Mouse (Mus musculus) ES-CJ7 (cell line): ENCODE measurements around the gene Lss.

ENCODE experiments used
- DNase-seq: peaks from one replicate; pipeline ENCODE4 v3.0.0; 2011; ENCODE audit warnings: low read depth, low spot score

Gene Lss

DNA sequence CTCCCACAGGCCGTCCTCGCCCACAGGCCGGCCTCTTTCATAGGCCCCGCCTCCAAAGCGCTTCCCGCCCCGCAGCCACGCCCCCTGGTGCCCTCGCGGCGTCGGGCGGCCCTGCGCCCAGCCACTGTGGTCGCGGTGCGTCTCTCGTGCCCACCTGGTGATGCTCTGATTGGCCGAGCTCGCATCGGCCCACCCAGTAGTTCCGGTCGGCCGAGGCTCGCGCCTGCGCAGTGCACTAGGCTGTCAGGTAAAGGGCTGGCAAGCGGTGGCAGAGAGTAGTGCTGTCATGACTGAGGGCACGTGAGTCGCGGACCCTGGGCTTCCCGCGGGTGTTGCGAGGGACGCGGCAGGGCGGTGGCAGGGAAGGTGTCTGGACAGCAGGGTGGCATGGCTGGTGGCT is at the start of gene Lss:
Lss (plus strand) TSS at position 214 of the 400 bp plus-strand sequence.
- peak; percentile 98 for DNase-seq

DNA sequence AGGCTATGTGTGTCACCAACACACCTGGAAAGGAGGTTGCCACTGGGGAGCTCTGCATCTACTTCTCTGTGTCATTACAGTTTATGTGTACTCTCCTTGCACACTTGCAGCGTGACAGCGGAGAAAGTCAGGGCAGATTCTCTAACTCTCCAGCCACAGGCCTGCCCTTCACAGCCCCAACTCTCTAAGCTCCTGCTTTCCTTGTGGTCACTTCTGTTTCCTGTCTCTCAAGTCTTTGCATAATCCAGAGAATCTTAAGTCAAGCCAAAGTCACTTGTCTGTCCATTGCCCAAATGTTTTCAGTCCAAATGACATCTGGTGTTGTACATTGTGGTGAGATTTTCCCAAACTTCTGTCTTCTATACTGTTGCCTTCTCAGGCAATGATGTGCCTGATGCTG is 45.1 kb upstream of the Lss start:
- no peak for DNase-seq

GRCm38 (mm10) chr10:76488265-76488664 is 43.1 kb upstream of the Lss start:
- DNase-seq = no peak

- no peak for DNase-seq
Observed at GRCm38 (mm10) chr10:76489205-76489604, 42.2 kb upstream of the Lss start.

DNA sequence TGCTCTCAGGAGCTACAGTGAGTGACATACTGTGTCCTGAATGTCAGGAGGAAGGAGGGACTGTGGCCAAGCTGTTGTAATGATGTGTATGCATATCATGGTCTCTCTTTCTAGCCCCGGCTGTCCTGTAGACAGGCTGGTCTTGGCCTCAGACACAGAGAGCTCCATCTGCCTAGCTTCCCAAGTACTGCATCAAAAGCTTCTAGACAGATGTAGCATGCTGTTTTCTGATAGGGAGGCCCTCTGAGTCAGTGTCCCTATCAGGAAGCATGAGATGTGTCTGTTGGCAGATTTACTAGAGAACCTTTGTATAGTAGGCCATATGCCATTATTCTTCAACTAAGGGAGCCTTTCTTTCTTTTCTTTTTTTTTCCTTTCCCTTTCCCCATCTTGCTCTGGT is 37.9 kb upstream of the Lss start:
- peak; percentile 33 for DNase-seq

DNA sequence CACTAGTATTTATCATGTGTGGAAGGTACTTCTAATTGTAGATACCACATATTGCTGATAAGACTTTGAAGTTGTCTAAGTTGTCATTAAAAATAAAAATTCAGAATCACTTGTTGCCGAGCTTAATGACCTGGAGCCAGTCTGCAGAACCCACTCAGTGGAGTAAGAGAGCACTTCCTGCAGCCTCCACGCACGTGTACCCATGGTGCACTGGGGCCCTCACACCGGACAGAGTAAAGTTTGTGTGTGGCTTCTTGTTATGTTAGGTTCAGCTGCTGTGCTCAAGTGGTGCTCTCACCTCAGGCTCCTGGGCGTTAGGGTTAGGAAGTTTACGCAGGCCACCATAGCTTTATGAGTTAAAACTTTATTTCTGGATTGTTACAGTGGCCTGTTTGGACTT is 35.9 kb upstream of the Lss start:
- no peak for DNase-seq

GRCm38 (mm10) chr10:76496366-76496765 is 35.0 kb upstream of the Lss start:
- DNase-seq = no peak

DNA sequence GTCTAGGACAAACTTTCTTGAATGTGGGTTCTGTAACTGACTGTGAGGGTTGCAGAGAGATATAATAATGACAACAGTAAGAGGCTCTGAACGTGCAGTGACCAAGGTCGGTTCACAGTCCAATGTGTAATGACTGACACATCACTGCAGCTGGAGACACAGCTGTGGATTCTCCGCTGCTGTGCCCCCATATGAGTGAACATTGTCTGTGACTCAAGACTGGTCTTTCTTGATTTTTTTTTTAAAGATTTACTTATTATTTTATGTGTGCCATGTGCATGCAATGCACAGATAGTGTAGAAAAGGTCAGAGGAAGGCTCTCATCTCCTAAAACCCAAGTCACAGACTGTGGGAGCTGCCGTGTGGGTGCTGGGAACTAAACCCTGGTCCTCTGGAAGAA is 33.9 kb upstream of the Lss start:
- no peak for DNase-seq

DNA sequence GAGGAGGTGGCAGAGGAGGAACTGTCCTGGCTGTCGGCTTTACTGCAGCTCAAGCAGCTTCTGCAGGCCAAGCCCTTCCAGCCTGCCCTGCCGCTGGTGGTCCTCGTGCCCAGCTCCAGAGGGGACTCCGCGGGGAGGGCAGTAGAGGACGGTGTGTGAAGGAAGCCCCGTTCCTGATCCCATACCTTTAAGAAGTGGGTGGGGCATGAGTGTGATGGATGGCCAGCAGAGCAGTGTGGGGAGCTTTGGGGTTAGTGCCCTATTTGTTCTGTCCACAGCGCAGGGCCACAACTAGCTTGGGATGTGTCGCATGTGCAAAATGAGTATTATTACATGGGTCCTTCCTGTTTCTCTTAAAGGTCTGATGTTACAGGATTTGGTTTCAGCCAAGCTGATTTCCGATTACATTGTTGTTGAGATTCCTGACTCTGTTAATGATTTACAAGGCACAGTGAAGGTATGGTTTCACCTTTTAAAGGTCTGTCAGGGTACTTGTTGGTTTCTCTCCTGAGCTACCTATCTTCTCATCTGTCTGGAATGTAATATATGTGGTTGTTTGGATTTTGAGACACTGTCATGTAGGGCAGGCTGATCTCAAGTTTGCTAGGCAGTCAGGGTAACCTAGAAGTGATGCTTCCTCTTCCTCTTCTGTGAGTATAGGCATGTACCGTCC is 27.0 kb upstream of the Lss start:
- no peak for DNase-seq

DNA sequence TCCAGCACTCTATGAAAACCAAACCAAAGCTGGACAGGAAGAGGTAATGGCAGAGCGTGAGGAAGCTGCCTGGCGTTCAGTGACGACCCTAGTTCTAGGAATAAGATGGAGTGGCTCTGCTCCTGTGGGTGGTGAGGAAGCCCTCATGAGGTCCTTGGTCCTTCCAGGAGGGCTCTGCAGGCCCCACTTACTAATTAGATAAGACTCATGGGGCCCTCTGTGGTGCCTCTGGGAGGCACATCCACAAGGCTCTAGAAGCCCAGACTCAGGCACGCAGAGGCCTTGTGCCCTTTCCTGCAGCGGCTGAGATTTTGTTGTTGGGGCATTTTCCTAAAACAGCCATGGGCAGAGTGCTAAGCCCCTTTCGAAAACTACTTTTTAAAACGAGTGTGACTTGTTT is 25.5 kb upstream of the Lss start:
- DNase-seq = no peak

DNA sequence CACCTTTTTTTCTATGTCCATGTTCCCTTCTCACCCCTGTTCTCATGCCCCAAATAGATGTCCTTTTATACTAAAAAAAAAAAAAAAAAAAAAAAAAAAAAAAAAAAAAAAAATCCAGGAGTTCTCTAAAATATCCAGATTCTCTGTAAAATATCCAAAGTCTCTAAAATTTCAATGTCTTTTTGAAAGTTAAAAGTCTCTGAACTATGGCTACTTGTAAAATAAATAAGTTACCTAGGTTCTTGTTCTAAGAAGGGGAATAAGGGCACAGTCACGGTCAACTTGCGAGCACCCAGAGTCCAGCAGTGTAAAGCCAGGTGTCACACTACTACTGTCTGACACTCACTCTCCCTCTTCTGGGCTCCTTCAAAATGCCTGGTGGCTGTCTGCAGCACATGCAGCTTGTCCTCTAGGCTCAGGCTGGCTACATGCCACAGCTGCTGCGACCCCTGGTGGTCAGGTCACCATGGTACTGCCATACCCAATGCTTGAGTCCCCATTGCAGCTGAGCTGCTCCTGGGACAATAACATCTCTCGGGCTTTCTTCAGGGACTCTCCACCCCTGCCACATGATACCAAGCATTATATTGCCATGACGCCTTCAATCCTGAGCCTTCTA is 18.3 kb upstream of the Lss start:
- peak; percentile 94 for DNase-seq

DNA sequence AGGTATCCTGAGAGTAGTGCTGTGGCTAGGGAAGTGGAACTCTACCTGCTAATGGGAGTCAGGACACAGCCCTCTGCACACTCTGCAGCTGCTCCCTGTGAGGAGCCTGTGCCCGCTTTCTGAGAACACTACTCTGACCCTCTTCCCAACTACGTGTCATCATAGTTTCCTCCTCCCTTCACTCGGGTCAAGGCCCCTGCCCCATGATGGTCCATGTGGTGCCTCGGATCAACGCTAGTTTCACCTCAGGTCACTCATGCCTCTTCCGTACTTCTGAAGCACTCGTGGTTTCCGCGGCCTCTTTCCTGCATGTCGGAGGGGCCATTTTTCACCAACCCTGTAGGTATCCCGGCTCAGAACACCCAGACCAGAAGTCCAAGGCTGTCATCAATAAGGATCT is 466 bp upstream of the Lss start:
- no peak for DNase-seq

GRCm38 (mm10) chr10:76531828-76532227 is 440 bp downstream of the Lss start:
- no peak for DNase-seq

DNA sequence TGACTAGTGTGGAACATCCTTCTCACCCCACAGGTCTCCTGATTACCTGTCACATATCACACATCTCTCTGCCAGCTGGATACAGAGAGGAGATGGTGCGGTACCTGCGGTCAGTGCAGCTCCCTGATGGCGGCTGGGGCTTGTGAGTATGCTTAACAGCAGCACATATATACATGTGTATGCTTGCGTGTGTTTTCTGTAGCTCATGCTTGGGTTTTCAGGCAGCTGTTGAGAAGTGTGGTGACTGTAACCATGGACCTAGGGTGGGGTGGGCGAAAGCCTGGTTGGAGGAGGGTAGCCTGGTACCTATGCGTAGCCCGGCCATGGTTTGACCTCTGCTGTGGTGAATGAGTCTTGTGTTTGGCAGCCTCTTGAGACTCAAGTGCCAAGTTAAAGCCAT is 4.1 kb downstream of the Lss start:
- no peak for DNase-seq

DNA sequence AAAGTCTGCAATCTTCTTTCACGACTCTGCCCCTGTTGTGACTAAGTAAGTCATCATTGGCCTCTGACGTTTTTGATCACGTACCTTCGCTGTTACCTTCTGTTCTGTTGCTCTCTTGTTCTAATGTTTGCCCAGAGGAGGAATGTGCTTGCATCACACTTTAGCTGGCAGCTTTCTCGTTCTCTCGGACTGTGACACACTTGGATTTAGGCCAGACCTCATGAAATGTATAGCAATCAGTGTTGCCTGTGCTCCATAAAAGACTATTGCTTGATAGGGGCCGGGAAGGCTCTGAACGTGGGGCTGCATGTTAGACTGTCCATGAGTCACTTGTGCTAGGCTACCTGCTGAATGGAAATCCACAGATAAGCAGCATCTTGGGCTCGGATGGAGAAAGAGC is 6.2 kb downstream of the Lss start:
- no peak for DNase-seq

DNA sequence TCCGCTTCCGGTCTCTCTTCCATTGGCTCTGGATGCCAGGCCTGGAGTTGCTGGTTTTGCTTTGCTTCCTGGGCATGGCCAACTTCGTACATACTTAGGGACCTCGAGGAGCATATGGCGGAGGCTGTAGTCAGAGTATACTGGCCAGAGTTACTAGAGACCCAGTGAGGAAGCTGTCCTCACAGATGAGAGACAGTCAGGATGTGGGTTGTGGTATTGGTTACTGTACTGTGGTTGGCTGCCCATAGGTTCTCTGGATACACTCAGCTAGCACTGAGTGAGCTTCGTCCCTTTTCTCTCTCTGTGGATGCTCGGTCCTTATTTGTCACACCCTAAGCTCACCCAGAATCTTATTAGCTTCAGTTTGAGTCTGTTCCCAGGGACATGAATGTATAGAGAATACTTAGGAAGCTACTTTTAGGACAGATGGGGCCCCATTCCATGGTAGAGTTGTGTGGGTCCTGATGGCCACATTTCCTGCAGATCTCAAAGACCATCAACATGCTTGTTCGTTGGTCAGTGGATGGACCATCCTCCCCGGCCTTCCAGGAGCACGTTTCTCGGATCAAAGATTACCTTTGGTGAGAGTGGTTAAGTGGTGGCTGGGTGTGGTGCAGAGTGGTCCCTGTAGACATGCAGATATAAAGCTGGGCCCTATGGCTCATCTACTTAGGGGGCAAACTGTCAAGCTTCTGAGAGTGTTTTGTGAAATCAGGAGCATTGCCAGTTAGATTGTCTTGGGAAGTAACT is 10.1 kb downstream of the Lss start:
- DNase-seq = no peak

- DNase-seq = no peak
Observed at GRCm38 (mm10) chr10:76542636-76543375, 11.4 kb downstream of the Lss start.

- DNase-seq = no peak
Observed at GRCm38 (mm10) chr10:76546566-76546965, 15.2 kb downstream of the Lss start.

DNA sequence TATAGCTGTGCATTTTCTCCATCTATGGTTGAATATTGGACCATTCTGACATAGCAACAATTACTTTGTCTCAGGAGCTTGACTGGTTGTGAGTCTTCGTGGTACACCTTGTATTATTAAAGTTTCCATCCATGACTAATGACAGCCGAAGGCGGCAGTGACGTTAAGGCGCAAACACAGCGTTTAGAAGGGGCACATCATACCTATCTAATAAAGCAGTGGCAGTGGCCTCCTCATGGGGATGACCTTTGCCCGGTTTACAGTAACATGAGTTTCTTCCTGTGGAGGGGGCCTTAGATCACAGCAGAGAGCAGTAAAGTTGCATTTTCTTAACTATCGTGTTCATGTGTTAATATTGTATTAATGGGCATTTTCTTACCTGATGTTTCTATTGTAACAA is 16.8 kb downstream of the Lss start:
- no peak for DNase-seq

DNA sequence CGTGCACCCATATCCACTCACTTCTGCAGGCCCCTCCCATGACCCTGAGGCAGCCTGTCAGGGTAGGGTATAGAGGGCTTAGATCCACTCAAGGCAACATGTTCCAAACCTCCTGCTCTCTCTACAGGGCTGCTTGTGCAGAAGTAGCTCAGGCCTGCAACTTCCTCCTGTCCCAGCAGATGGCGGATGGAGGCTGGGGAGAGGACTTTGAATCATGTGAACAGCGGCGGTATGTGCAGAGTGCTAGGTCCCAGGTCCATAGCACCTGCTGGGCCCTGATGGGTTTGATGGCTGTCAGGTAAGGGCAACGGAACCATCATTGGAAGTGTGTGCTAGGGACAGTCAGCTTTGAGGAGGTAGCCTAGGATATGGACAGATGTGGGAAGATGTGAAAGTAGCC is 19.1 kb downstream of the Lss start:
- peak; percentile 49 for DNase-seq

DNA sequence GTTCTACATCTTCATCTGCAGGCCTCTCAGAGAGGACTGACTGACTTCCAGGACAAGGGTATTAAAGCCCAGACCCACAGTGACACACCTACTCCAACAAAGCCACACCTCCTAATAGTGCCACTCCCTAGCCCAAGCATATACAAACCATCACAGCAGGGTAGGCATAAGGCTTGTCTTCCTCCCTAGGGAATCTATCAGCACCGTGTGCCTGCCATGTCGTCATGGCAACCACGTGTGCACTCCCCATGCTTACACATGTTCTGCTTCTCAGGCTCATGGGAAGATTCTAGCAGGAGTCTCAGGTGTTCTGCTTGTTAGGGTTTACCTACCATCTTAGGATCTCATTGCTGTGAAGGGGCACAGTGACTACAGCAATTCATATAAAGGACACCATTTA is 20.2 kb downstream of the Lss start:
- no peak for DNase-seq

- no peak for DNase-seq
Observed at GRCm38 (mm10) chr10:76554061-76554460, 22.7 kb downstream of the Lss start.
